Comparison of ENCODE assay signal across 8 mouse cellular contexts in genomic region chr10:69101988-69102387, GRCm38 (mm10). TPM values are rescaled to one million over a fixed set of nuclear protein-coding genes. Genes with fewer than 3 reads are reported as not detected.
A peak's percentile ranks its signal among the peaks of the same experiment; 100 is the strongest.
DNase-seq lines count a peak whose midpoint lies in the region; ATAC-seq and TF ChIP-seq lines count a peak whose summit lies in the region.

No protein-coding gene starts in this region.

- no peak for ATAC-seq in forebrain, embryonic 11.5 days (replicated peaks; ENCODE audit: low FRiP score)
- no peak for ATAC-seq in forebrain, embryonic 12.5 days (ENCODE audit: low FRiP score)
- no peak for ATAC-seq in erythroblast, adult 5-6 weeks (replicated peaks; ENCODE audit: low FRiP score, poor library complexity, severe bottlenecking)

- H3K27me3 ChIP-seq in forebrain, embryonic 11.5 days (ENCODE audit: control insufficient read depth, insufficient read depth, low read length), result no peaks in the 10 kb centered on the region
- no peaks in the 10 kb centered on the region for H3K27me3 ChIP-seq in forebrain, embryonic 12.5 days
- H3K27me3 ChIP-seq in thymus, adult 2 months (ENCODE audit: control insufficient read depth, insufficient read depth, low read length), result no peaks in the 10 kb centered on the region

- 79% methylated on average over 4 of the region's 4 CpGs for WGBS in forebrain, embryonic 11.5 days
- 73% methylated on average over 4 of the region's 4 CpGs for WGBS in forebrain, embryonic 12.5 days
- 82% methylated on average over 4 of the region's 4 CpGs for WGBS in thymus, adult 2 months

- no peak overlapping the region for H3K9ac ChIP-seq in forebrain, embryonic 11.5 days (ENCODE audit: low read length)
- no peak overlapping the region for H3K9ac ChIP-seq in forebrain, embryonic 12.5 days

- no peak for TF ChIP-seq POLR2A in thymus, adult 2 months (IDR thresholded peaks at IDR 0.05; ENCODE audit: control insufficient read depth, extremely low read depth, insufficient read depth, low read length, poor library complexity)

- H3K4me3 ChIP-seq in forebrain, embryonic 11.5 days (ENCODE audit: low read depth, low read length), result no peak overlapping the region
- H3K4me3 ChIP-seq in forebrain, embryonic 12.5 days (replicated peaks), result no peak overlapping the region
- no peak overlapping the region for H3K4me3 ChIP-seq in thymus, adult 2 months (ENCODE audit: control insufficient read depth, insufficient read depth, low read length)
- no peak overlapping the region for H3K4me3 ChIP-seq in left cerebral cortex, adult 2 months

- intact Hi-C loops in left cerebral cortex, adult 2 months (cut with DNase I), result no loop called here

- no peaks in the 10 kb centered on the region for H3K36me3 ChIP-seq in forebrain, embryonic 11.5 days (ENCODE audit: control insufficient read depth, insufficient read depth, low read length)
- H3K36me3 ChIP-seq in forebrain, embryonic 12.5 days (replicated peaks), result no peaks in the 10 kb centered on the region
- no peaks in the 10 kb centered on the region for H3K36me3 ChIP-seq in thymus, adult 2 months (ENCODE audit: control insufficient read depth, insufficient read depth, low read length)

- H3K9me3 ChIP-seq in forebrain, embryonic 11.5 days (ENCODE audit: control insufficient read depth, low read length), result no peaks in the 10 kb centered on the region
- no peaks in the 10 kb centered on the region for H3K9me3 ChIP-seq in forebrain, embryonic 12.5 days

- no peak overlapping the region for H3K27ac ChIP-seq in forebrain, embryonic 11.5 days (ENCODE audit: low read depth, low read length)
- H3K27ac ChIP-seq in forebrain, embryonic 12.5 days, result no peak overlapping the region
- H3K27ac ChIP-seq in thymus, adult 2 months (ENCODE audit: control insufficient read depth, insufficient read depth, low read length), result no peak overlapping the region
- no peak overlapping the region for H3K27ac ChIP-seq in left cerebral cortex, adult 2 months

- H3K4me2 ChIP-seq in forebrain, embryonic 11.5 days (ENCODE audit: low read depth, low read length, severe bottlenecking), result no peak overlapping the region
- H3K4me2 ChIP-seq in forebrain, embryonic 12.5 days, result no peak overlapping the region

- H3K4me1 ChIP-seq in forebrain, embryonic 11.5 days (replicated peaks; ENCODE audit: control insufficient read depth, insufficient read depth, low read length), result no peaks in the 10 kb centered on the region
- H3K4me1 ChIP-seq in forebrain, embryonic 12.5 days, result peaks cover 9% of the 10 kb centered on the region
- no peaks in the 10 kb centered on the region for H3K4me1 ChIP-seq in thymus, adult 2 months (replicated peaks; ENCODE audit: control insufficient read depth, insufficient read depth, low read length)

- no peak for TF ChIP-seq CTCF in thymus, adult 2 months (IDR thresholded peaks at IDR 0.05; ENCODE audit: borderline replicate concordance, control insufficient read depth, extremely low read depth, insufficient read depth, low read length, poor library complexity)
- TF ChIP-seq CTCF in left cerebral cortex, adult 2 months (IDR thresholded peaks at IDR 0.05), result peak; percentile 67

- DNase-seq in forebrain, embryonic 11.5 days (ENCODE audit: low spot score), result peak; percentile 57
- peak; percentile 44 for DNase-seq in thymus, adult 2 months
- DNase-seq in thymus, adult 18-20 months, result no peak
- DNase-seq in frontal cortex, adult 2 months (ENCODE audit: extremely low spot score in 1 of 2, low spot score in 1 of 2), result peak; percentile 13 to 79
- DNase-seq in left cerebral cortex, adult 2 months (ENCODE audit: extremely low spot score in 1 of 2, low spot score in 2 of 2), result peak; percentile 19 to 49
- peak; percentile 58 for DNase-seq in retina, embryonic 14.5 days (ENCODE audit: low spot score)

RNA-seq across cellular contexts. Expression of gene Rhobtb1, which starts 49.2 kb away (rescaled TPM):
- polyA plus RNA-seq in forebrain, embryonic 11.5 days (2014; fragmentation: Nextera tagmentation; extraction: Ambion mirVana), result 13.8 and 15.6 TPM in 2 replicates
- polyA plus RNA-seq in forebrain, embryonic 12.5 days (2016; fragmentation: Nextera tagmentation; extraction: Ambion mirVana), result 15.0 and 17.8 TPM in 2 replicates
- 4.4 and 8.0 TPM in 2 replicates for polyA plus RNA-seq in thymus, adult 2 months (2012; rRNA removed)
- polyA plus RNA-seq in frontal cortex, adult 2 months (2012; rRNA removed), result 4.0 and 4.1 TPM in 2 replicates
- 1 to 10 TPM; 8.6 to 9.5 TPM for total RNA-seq in left cerebral cortex, adult 2 months (2021)
- 1.5 TPM in 1 of 2 replicates, not detected in the other for total RNA-seq in erythroblast, adult 5-6 weeks (2015; ENCODE audit: low replicate concordance)
- 0.98 and 1.4 TPM in 2 replicates for total RNA-seq in erythroblast, adult 5-6 weeks (2017; ENCODE audit: low replicate concordance)

Comparison
In these comparisons a context has a peak if more than half of its experiments do, and no peak if none do; other contexts are left out.
1. DNase-seq: peak in forebrain, embryonic 11.5 days (single experiment), thymus, adult 2 months (single experiment), frontal cortex, adult 2 months (2 of 2), left cerebral cortex, adult 2 months (2 of 2) and retina, embryonic 14.5 days (single experiment); none in thymus, adult 18-20 months (0 of 2).